In the genomic region with DNA sequence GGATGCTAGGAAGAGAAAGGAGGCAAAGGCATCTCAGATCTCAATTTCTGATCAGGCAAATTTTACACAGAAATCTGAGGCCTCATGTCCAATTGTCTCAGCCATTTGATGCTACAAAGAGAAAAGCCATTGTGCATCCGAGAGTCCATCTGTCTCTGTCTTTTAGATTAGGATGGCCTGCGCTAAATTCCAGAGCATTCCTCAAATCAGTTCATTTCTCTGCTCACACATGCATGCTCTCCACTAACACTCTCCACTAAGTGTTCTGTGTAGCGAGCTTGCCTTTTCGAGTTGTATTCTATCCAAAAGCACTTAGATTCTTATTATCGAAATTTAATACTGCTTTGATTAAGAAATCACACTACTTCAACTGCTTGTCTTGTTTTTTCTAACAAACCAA, we compare ENCODE assay signal across 16 mouse cellular contexts.
"Had no signal": no experiment of that assay in that cellular context is flagged by ENCODE, and none has a peak within 500 bp of the region (broad histone marks: within the 10 kb centered on the region; RNA-seq: fewer than 3 reads in every experiment).

No protein-coding gene starts in this region.

- H3K36me3 ChIP-seq: liver, embryonic 13.5 days; liver, embryonic 15.5 days; midbrain, embryonic 13.5 days; midbrain, embryonic 15.5 days; neural tube, embryonic 12.5 days; stomach, embryonic 15.5 days had no signal

- DNase-seq: liver; liver, embryonic 13.5 days; liver, postnatal 0 days; lung, adult 2 months; right cerebral cortex, postnatal 14 days; thymus, adult 2 months; thymus, postnatal 25 days; thymus, postnatal 4 days had no signal

- H3K27me3 ChIP-seq: liver, embryonic 13.5 days; liver, embryonic 15.5 days; megakaryocyte, embryonic 14.5 days; midbrain, embryonic 13.5 days; midbrain, embryonic 15.5 days; neural tube, embryonic 12.5 days; stomach, embryonic 15.5 days had no signal

- H3K9me3 ChIP-seq: liver, embryonic 13.5 days; liver, embryonic 15.5 days; megakaryocyte, embryonic 14.5 days; midbrain, embryonic 13.5 days; midbrain, embryonic 15.5 days; neural tube, embryonic 12.5 days; stomach, embryonic 15.5 days had no signal

- H3K4me3 ChIP-seq: liver, embryonic 13.5 days; liver, embryonic 15.5 days; megakaryocyte, embryonic 14.5 days; midbrain, embryonic 13.5 days; midbrain, embryonic 15.5 days; neural tube, embryonic 12.5 days; stomach, embryonic 15.5 days had no signal

- H3K4me2 ChIP-seq: liver, embryonic 11.5 days; liver, embryonic 13.5 days; liver, embryonic 15.5 days; midbrain, embryonic 13.5 days; midbrain, embryonic 15.5 days; neural tube, embryonic 12.5 days; stomach, embryonic 15.5 days had no signal

- H3K9ac ChIP-seq: liver, embryonic 13.5 days; liver, embryonic 15.5 days; liver, postnatal 0 days; midbrain, embryonic 13.5 days; midbrain, embryonic 15.5 days; neural tube, embryonic 12.5 days; stomach, embryonic 15.5 days had no signal

- ATAC-seq: liver, postnatal 0 days; midbrain, embryonic 13.5 days; midbrain, embryonic 15.5 days had no signal

- H3K4me1 ChIP-seq: liver, embryonic 13.5 days; liver, embryonic 15.5 days had no signal

- H3K27ac ChIP-seq: liver, embryonic 13.5 days; liver, embryonic 15.5 days; macrophage; midbrain, embryonic 13.5 days; midbrain, embryonic 15.5 days; neural tube, embryonic 12.5 days; stomach, embryonic 15.5 days had no signal
